In the genomic region with DNA sequence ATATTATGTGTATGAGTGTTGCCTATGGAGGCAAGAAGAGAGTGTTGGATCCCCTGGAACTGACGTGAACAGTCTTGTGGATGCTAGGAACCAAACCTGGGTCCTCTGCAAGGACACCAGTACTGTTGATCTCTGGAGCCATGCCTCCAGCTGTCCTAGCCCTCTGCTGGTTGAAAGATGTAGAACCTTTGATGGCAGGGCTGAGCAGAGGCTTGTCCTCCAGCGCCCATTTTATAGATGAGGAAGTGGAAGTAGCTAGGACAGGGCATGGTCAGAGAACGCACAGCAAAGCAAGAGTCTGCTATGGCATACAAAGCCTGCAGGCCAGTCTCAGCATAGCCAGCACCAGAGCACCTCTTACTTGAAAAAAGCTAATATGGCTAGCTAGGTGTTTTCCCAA, we compare ENCODE assay signal across 8 mouse cellular contexts. TPM values are rescaled to one million over a fixed set of nuclear protein-coding genes. Genes with fewer than 3 reads are reported as not detected.
A peak's percentile ranks its signal among the peaks of the same experiment; 100 is the strongest.
DNase-seq lines count a peak whose midpoint lies in the region; ATAC-seq and TF ChIP-seq lines count a peak whose summit lies in the region.

No protein-coding gene starts in this region.

- no peak overlapping the region for H3K4me2 ChIP-seq in liver, embryonic 14.5 days (ENCODE audit: low read depth)
- H3K4me2 ChIP-seq in stomach, embryonic 16.5 days (ENCODE audit: low read depth, low read length): no peak overlapping the region

- no peak overlapping the region for H3K27ac ChIP-seq in liver, embryonic 14.5 days
- H3K27ac ChIP-seq in stomach, embryonic 16.5 days (ENCODE audit: low read length): peak overlapping the region; percentile 24; the same call in 1 of the 2 replicates

- no peaks in the 10 kb centered on the region for H3K9me3 ChIP-seq in liver, embryonic 14.5 days (ENCODE audit: control insufficient read depth, low read length)
- no peaks in the 10 kb centered on the region for H3K9me3 ChIP-seq in stomach, embryonic 16.5 days (replicated peaks; ENCODE audit: control insufficient read depth, low read length)

- peak; percentile 72 for TF ChIP-seq CTCF in liver, embryonic 14.5 days (IDR thresholded peaks at IDR 0.05; ENCODE audit: low read depth)

- no peak overlapping the region for H3K9ac ChIP-seq in liver, embryonic 14.5 days (replicated peaks)
- no peak overlapping the region for H3K9ac ChIP-seq in stomach, embryonic 16.5 days (ENCODE audit: low read length)

- H3K36me3 ChIP-seq in liver, embryonic 14.5 days (replicated peaks; ENCODE audit: control insufficient read depth, insufficient read depth, low read depth): no peaks in the 10 kb centered on the region; the same call in 1 of the 2 replicates
- H3K36me3 ChIP-seq in stomach, embryonic 16.5 days (ENCODE audit: control insufficient read depth, insufficient read depth, low read length): peaks cover 4% of the 10 kb centered on the region; the same call in 1 of the 2 replicates

- DNase-seq in adrenal gland, postnatal 14 days: peak; percentile 49
- DNase-seq in adrenal gland, adult 2 months: no peak
- peak; percentile 35 for DNase-seq in retina, embryonic 14.5 days (ENCODE audit: low spot score)
- no peak for DNase-seq in retina, postnatal 1 day
- DNase-seq in liver, embryonic 14.5 days (ENCODE audit: low read depth in 3 of 3, low spot score in 3 of 3): peak in 2 of 3 experiments; percentile 15 to 24
- DNase-seq in adrenal gland, postnatal 10 days: no peak
- DNase-seq in layer of hippocampus, postnatal 36 days: no peak

- peaks cover 0 to 12% of the 10 kb centered on the region in 2 experiments; a peak in 2 of 4 replicates for H3K4me1 ChIP-seq in liver, embryonic 14.5 days (replicated peaks; ENCODE audit: control insufficient read depth in 2 of 2, insufficient read depth in 2 of 2, low read length in 1 of 2)
- H3K4me1 ChIP-seq in stomach, embryonic 16.5 days (ENCODE audit: control insufficient read depth, insufficient read depth, low read length): peaks cover 15% of the 10 kb centered on the region; the same call in 1 of the 2 replicates

- no peak overlapping the region for H3K4me3 ChIP-seq in liver, embryonic 14.5 days (ENCODE audit: insufficient read depth in 1 of 2, low read depth in 2 of 2, low read length in 2 of 2)
- no peak overlapping the region for H3K4me3 ChIP-seq in stomach, embryonic 16.5 days (replicated peaks; ENCODE audit: low read length)

- TF ChIP-seq EP300 in liver, embryonic 14.5 days (IDR thresholded peaks at IDR 0.05; ENCODE audit: low read depth): no peak

- ATAC-seq in liver, embryonic 14.5 days (ENCODE audit: insufficient read depth): peak; percentile 23; the same call in 1 of the 2 replicates
- no peak for ATAC-seq in stomach, embryonic 16.5 days (ENCODE audit: insufficient read depth, low FRiP score)

- 51% methylated on average over 3 of the region's 3 CpGs for WGBS in liver, embryonic 14.5 days (ENCODE audit: insufficient replicate concordance)
- WGBS in stomach, embryonic 16.5 days: 75% methylated on average over 3 of the region's 3 CpGs

- no peaks in the 10 kb centered on the region for H3K27me3 ChIP-seq in liver, embryonic 14.5 days (ENCODE audit: control insufficient read depth, insufficient read depth, low read length)
- no peaks in the 10 kb centered on the region for H3K27me3 ChIP-seq in stomach, embryonic 16.5 days (ENCODE audit: control insufficient read depth, insufficient read depth, low read length)

RNA-seq across cellular contexts. Expression of a gene that starts 33.9 kb away (rescaled TPM):
- total RNA-seq in adrenal gland, postnatal 14 days (2021): 42.4 and 44.7 TPM in 2 replicates
- 10 to 100 TPM; 52.0 to 63.4 TPM for total RNA-seq in adrenal gland, adult 2 months (2021)
- 46.3 and 57.5 TPM in 2 replicates for polyA plus RNA-seq in adrenal gland, adult 2 months (2012; rRNA removed)
- polyA plus RNA-seq in liver, embryonic 14.5 days (2012; rRNA removed): 3.5 and 3.6 TPM in 2 replicates
- 2.7 and 2.9 TPM in 2 replicates for polyA plus RNA-seq in liver, embryonic 14.5 days (2014; fragmentation: Nextera tagmentation; extraction: Ambion mirVana)
- 8.0 and 8.3 TPM in 2 replicates for polyA plus RNA-seq in stomach, embryonic 16.5 days (2015; fragmentation: Nextera tagmentation; extraction: Ambion mirVana)
- 10 to 100 TPM; 36.7 to 49.2 TPM for total RNA-seq in adrenal gland, postnatal 10 days (2021)
- 10 to 100 TPM; 41.1 to 43.6 TPM for total RNA-seq in layer of hippocampus, postnatal 36 days (2021)

RNA-seq across cellular contexts. Expression of a gene that starts 35.9 kb away (rescaled TPM):
- total RNA-seq in adrenal gland, postnatal 14 days (2021): 3.2 and 4.0 TPM in 2 replicates
- total RNA-seq in adrenal gland, adult 2 months (2021): 1 to 10 TPM; 1.9 to 2.8 TPM
- polyA plus RNA-seq in adrenal gland, adult 2 months (2012; rRNA removed): 2.3 and 2.4 TPM in 2 replicates
- 1.8 and 2.3 TPM in 2 replicates for polyA plus RNA-seq in liver, embryonic 14.5 days (2012; rRNA removed)
- polyA plus RNA-seq in liver, embryonic 14.5 days (2014; fragmentation: Nextera tagmentation; extraction: Ambion mirVana): 2.5 and 2.7 TPM in 2 replicates
- 10.7 and 10.8 TPM in 2 replicates for polyA plus RNA-seq in stomach, embryonic 16.5 days (2015; fragmentation: Nextera tagmentation; extraction: Ambion mirVana)
- total RNA-seq in adrenal gland, postnatal 10 days (2021): 1 to 10 TPM; 4.6 to 4.8 TPM
- total RNA-seq in layer of hippocampus, postnatal 36 days (2021): 1 to 10 TPM; 4.5 to 4.9 TPM

RNA-seq across cellular contexts. Expression of a gene that starts 36.1 kb away (rescaled TPM):
- 127 TPM in 2 replicates for total RNA-seq in adrenal gland, postnatal 14 days (2021)
- total RNA-seq in adrenal gland, adult 2 months (2021): 100 to 1,000 TPM; 128 to 165 TPM
- 13.1 and 18.5 TPM in 2 replicates for polyA plus RNA-seq in adrenal gland, adult 2 months (2012; rRNA removed)
- 35.2 and 48.1 TPM in 2 replicates for polyA plus RNA-seq in liver, embryonic 14.5 days (2012; rRNA removed)
- polyA plus RNA-seq in liver, embryonic 14.5 days (2014; fragmentation: Nextera tagmentation; extraction: Ambion mirVana): 125 and 130 TPM in 2 replicates
- 203 and 220 TPM in 2 replicates for polyA plus RNA-seq in stomach, embryonic 16.5 days (2015; fragmentation: Nextera tagmentation; extraction: Ambion mirVana)
- total RNA-seq in adrenal gland, postnatal 10 days (2021): 100 to 1,000 TPM; 121 to 131 TPM
- 100 to 1,000 TPM; 173 to 175 TPM for total RNA-seq in layer of hippocampus, postnatal 36 days (2021)

RNA-seq across cellular contexts. Expression of a gene that starts 53.6 kb away (rescaled TPM):
- 34.9 and 36.4 TPM in 2 replicates for total RNA-seq in adrenal gland, postnatal 14 days (2021)
- total RNA-seq in adrenal gland, adult 2 months (2021): 10 to 100 TPM; 24.6 to 32.6 TPM
- polyA plus RNA-seq in adrenal gland, adult 2 months (2012; rRNA removed): 48.0 and 62.7 TPM in 2 replicates
- polyA plus RNA-seq in liver, embryonic 14.5 days (2012; rRNA removed): 27.6 and 40.8 TPM in 2 replicates
- polyA plus RNA-seq in liver, embryonic 14.5 days (2014; fragmentation: Nextera tagmentation; extraction: Ambion mirVana): 60.5 and 63.9 TPM in 2 replicates
- polyA plus RNA-seq in stomach, embryonic 16.5 days (2015; fragmentation: Nextera tagmentation; extraction: Ambion mirVana): 57.0 and 57.9 TPM in 2 replicates
- total RNA-seq in adrenal gland, postnatal 10 days (2021): 10 to 100 TPM; 27.2 to 33.8 TPM
- 10 to 100 TPM; 29.7 to 31.4 TPM for total RNA-seq in layer of hippocampus, postnatal 36 days (2021)

RNA-seq across cellular contexts. Expression of a gene that starts 53.8 kb away (rescaled TPM):
- total RNA-seq in adrenal gland, postnatal 14 days (2021): 12.7 and 14.5 TPM in 2 replicates
- total RNA-seq in adrenal gland, adult 2 months (2021): 10 to 100 TPM; 11.4 to 14.2 TPM
- 47.0 and 58.3 TPM in 2 replicates for polyA plus RNA-seq in adrenal gland, adult 2 months (2012; rRNA removed)
- 1.7 and 2.0 TPM in 2 replicates for polyA plus RNA-seq in liver, embryonic 14.5 days (2012; rRNA removed)
- 0.50 and 0.58 TPM in 2 replicates for polyA plus RNA-seq in liver, embryonic 14.5 days (2014; fragmentation: Nextera tagmentation; extraction: Ambion mirVana)
- polyA plus RNA-seq in stomach, embryonic 16.5 days (2015; fragmentation: Nextera tagmentation; extraction: Ambion mirVana): 5.0 and 7.2 TPM in 2 replicates
- total RNA-seq in adrenal gland, postnatal 10 days (2021): 10 to 100 TPM; 11.1 to 13.5 TPM
- 10 to 100 TPM; 11.5 to 14.5 TPM for total RNA-seq in layer of hippocampus, postnatal 36 days (2021)

Comparison
In these comparisons a context has a peak if more than half of its experiments do, and no peak if none do; other contexts are left out.
1. DNase-seq: peak in adrenal gland, postnatal 14 days (single experiment), retina, embryonic 14.5 days (single experiment) and liver, embryonic 14.5 days (2 of 3); none in adrenal gland, adult 2 months (single experiment), retina, postnatal 1 day (single experiment), adrenal gland, postnatal 10 days (single experiment) and layer of hippocampus, postnatal 36 days (0 of 2).